7 mouse cellular contexts compared by ENCODE assay signal in the genomic region with DNA sequence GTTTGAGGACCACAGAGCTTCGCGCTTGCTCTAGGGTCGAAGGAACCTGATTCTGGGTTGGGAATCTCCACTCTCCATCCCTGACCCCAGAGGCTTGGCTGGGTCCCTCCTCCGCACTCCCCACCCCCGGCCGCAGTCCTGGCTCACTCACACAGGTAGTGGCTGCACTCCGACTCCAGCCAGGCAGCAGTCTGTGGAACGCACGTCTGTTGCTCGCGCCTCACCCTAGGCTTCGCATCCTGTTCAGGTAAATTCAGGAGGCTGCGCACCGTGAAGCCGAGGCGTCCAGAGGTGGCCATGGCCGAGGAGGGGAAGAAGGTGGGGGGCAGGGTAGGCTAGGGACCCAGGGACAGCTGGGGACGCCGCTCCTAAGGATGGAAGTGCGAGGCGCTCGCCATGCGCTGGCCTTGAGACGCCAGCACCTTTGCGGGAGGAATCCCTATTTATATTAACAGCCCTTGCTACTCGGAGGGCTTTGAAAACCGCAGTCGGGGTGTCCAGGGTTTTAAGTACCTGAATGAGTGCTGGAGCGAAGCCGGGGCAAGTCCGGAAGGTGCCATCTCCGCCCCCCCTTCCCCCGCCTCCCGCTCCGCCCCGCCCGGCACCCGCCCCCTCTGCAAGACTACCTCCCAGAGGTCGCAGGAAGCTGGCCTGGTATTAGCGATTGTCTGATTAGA. TPM values are rescaled to one million over a fixed set of nuclear protein-coding genes. Genes with fewer than 3 reads are reported as not detected.
DNase-seq lines count a peak whose midpoint lies in the region; ATAC-seq and TF ChIP-seq lines count a peak whose summit lies in the region.

Gene Nkx2-9 (minus strand): TSS at position 524 of the 677 bp plus-strand sequence.

- H3K9ac ChIP-seq in lung, embryonic 15.5 days, result no peak within 1 kb of the TSS
- H3K9ac ChIP-seq in forebrain, embryonic 14.5 days (ENCODE audit: low read length), result 0 out of 2 replicates have a peak within 1 kb of the TSS, but pooled peaks have one; percentile 21
- no peak within 1 kb of the TSS for H3K9ac ChIP-seq in liver, embryonic 12.5 days
- H3K9ac ChIP-seq in stomach, postnatal 0 days (ENCODE audit: low read length), result no peak within 1 kb of the TSS

- no peak within 1 kb of the TSS for H3K27ac ChIP-seq in lung, embryonic 15.5 days
- no peak within 1 kb of the TSS for H3K27ac ChIP-seq in forebrain, embryonic 14.5 days (ENCODE audit: low read depth, low read length)
- H3K27ac ChIP-seq in liver, embryonic 12.5 days, result no peak within 1 kb of the TSS
- no peak within 1 kb of the TSS for H3K27ac ChIP-seq in stomach, postnatal 0 days (replicated peaks)
- H3K27ac ChIP-seq in cerebellum, adult 2 months (ENCODE audit: insufficient read depth, low read length), result no peak within 1 kb of the TSS

- peaks cover 24% of the 10 kb centered on the region; the same call in 1 of the 2 replicates for H3K4me1 ChIP-seq in lung, embryonic 15.5 days
- H3K4me1 ChIP-seq in forebrain, embryonic 14.5 days (ENCODE audit: control insufficient read depth, insufficient read depth, low read length), result peaks cover 3% of the 10 kb centered on the region; the same call in 1 of the 2 replicates
- H3K4me1 ChIP-seq in liver, embryonic 12.5 days, result peaks cover 6% of the 10 kb centered on the region; the same call in 1 of the 2 replicates
- H3K4me1 ChIP-seq in stomach, postnatal 0 days (replicated peaks; ENCODE audit: control insufficient read depth, insufficient read depth), result no peaks in the 10 kb centered on the region
- H3K4me1 ChIP-seq in cerebellum, adult 2 months (ENCODE audit: control insufficient read depth, insufficient read depth, low read length), result no peaks in the 10 kb centered on the region; the same call in 1 of the 2 replicates

- no peak for DNase-seq in lung, postnatal 14 days
- DNase-seq in forebrain, embryonic 14.5 days (ENCODE audit: low spot score), result no peak
- DNase-seq in stomach, postnatal 0 days (ENCODE audit: low spot score), result no peak
- DNase-seq in frontal cortex, postnatal 36 days (ENCODE audit: low spot score in 2 of 2), result no peak
- DNase-seq in cerebellum, adult 2 months, result no peak

- under 1% methylated on average over 40 of the region's 40 CpGs for WGBS in lung, embryonic 15.5 days
- WGBS in forebrain, embryonic 14.5 days, result 2% methylated on average over 39 of the region's 40 CpGs
- WGBS in liver, embryonic 12.5 days (ENCODE audit: insufficient replicate concordance), result 3% methylated on average over 40 of the region's 40 CpGs
- WGBS in stomach, postnatal 0 days, result under 1% methylated on average over 37 of the region's 40 CpGs
- WGBS in cerebellum, adult 2 months, result 3% methylated on average over 40 of the region's 40 CpGs

- ATAC-seq in lung, embryonic 15.5 days (ENCODE audit: borderline replicate concordance, extremely low read depth, low FRiP score, low TSS enrichment), result no peak
- ATAC-seq in forebrain, embryonic 14.5 days, result 0 out of 2 replicates have a peak, but pooled peaks have one; percentile 29
- ATAC-seq in liver, embryonic 12.5 days, result no peak
- ATAC-seq in stomach, postnatal 0 days (ENCODE audit: low FRiP score, low TSS enrichment), result no peak

- H3K4me2 ChIP-seq in lung, embryonic 15.5 days, result peak within 1 kb of the TSS; percentile 58
- peak within 1 kb of the TSS; percentile 48 for H3K4me2 ChIP-seq in forebrain, embryonic 14.5 days (ENCODE audit: low read length)
- H3K4me2 ChIP-seq in liver, embryonic 12.5 days, result peak within 1 kb of the TSS; percentile 39
- peak within 1 kb of the TSS; percentile 41 for H3K4me2 ChIP-seq in stomach, postnatal 0 days (replicated peaks; ENCODE audit: low read depth)

- H3K9me3 ChIP-seq in lung, embryonic 15.5 days, result no peaks in the 10 kb centered on the region
- H3K9me3 ChIP-seq in forebrain, embryonic 14.5 days (replicated peaks; ENCODE audit: control insufficient read depth, low read length), result no peaks in the 10 kb centered on the region
- no peaks in the 10 kb centered on the region for H3K9me3 ChIP-seq in liver, embryonic 12.5 days (replicated peaks)
- H3K9me3 ChIP-seq in stomach, postnatal 0 days (ENCODE audit: control insufficient read depth, low read length), result no peaks in the 10 kb centered on the region

- no peaks in the 10 kb centered on the region for H3K36me3 ChIP-seq in lung, embryonic 15.5 days
- no peaks in the 10 kb centered on the region for H3K36me3 ChIP-seq in forebrain, embryonic 14.5 days (ENCODE audit: control insufficient read depth, insufficient read depth, low read length)
- no peaks in the 10 kb centered on the region for H3K36me3 ChIP-seq in liver, embryonic 12.5 days
- H3K36me3 ChIP-seq in stomach, postnatal 0 days (ENCODE audit: control insufficient read depth, insufficient read depth, low read length), result no peaks in the 10 kb centered on the region

- H3K4me3 ChIP-seq in lung, embryonic 15.5 days, result peak within 1 kb of the TSS; percentile 28
- H3K4me3 ChIP-seq in forebrain, embryonic 14.5 days (ENCODE audit: low read depth, low read length), result peak within 1 kb of the TSS; percentile 22
- no peak within 1 kb of the TSS; the same call in 1 of the 2 replicates for H3K4me3 ChIP-seq in liver, embryonic 12.5 days
- H3K4me3 ChIP-seq in stomach, postnatal 0 days (ENCODE audit: low read depth, low read length), result peak within 1 kb of the TSS; percentile 29
- H3K4me3 ChIP-seq in cerebellum, adult 2 months (replicated peaks; ENCODE audit: insufficient read depth, low read depth, low read length), result no peak within 1 kb of the TSS

- H3K27me3 ChIP-seq in lung, embryonic 15.5 days, result peaks cover 91% of the 10 kb centered on the region
- H3K27me3 ChIP-seq in forebrain, embryonic 14.5 days (replicated peaks; ENCODE audit: control insufficient read depth, insufficient read depth, low read length), result peaks cover 92% of the 10 kb centered on the region
- H3K27me3 ChIP-seq in liver, embryonic 12.5 days (replicated peaks), result peaks cover 90% of the 10 kb centered on the region
- H3K27me3 ChIP-seq in stomach, postnatal 0 days (ENCODE audit: control insufficient read depth, insufficient read depth, low read length), result peaks cover 14% of the 10 kb centered on the region; the same call in 1 of the 2 replicates
- H3K27me3 ChIP-seq in cerebellum, adult 2 months (ENCODE audit: control insufficient read depth, insufficient read depth, low read length), result peaks cover 6% of the 10 kb centered on the region; the same call in 1 of the 2 replicates

- no peak for TF ChIP-seq POLR2A in cerebellum, adult 2 months (IDR thresholded peaks at IDR 0.05; ENCODE audit: borderline replicate concordance, insufficient read depth, low read length)

- no peak for TF ChIP-seq CTCF in stomach, postnatal 0 days (IDR thresholded peaks at IDR 0.05; ENCODE audit: low read depth)
- TF ChIP-seq CTCF in cerebellum, adult 2 months (IDR thresholded peaks at IDR 0.05; ENCODE audit: borderline replicate concordance, insufficient read depth, low read depth, low read length), result no peak

- TF ChIP-seq EP300 in stomach, postnatal 0 days (optimal IDR thresholded peaks at IDR 0.05), result no peak

RNA-seq across cellular contexts. Expression of gene Nkx2-9, which starts in this region (rescaled TPM):
- polyA plus RNA-seq in lung, embryonic 15.5 days (2015; fragmentation: Nextera tagmentation; extraction: Ambion mirVana), result not detected in 2 replicates
- polyA plus RNA-seq in forebrain, embryonic 14.5 days (2014; fragmentation: Nextera tagmentation; extraction: Ambion mirVana), result not detected in 2 replicates
- not detected in 2 replicates for polyA plus RNA-seq in liver, embryonic 12.5 days (2016; fragmentation: Nextera tagmentation; extraction: Ambion mirVana)
- not detected in 2 replicates for polyA plus RNA-seq in stomach, postnatal 0 days (2015; fragmentation: Nextera tagmentation; extraction: Ambion mirVana)
- 3.9 and 4.9 TPM in 2 replicates for polyA plus RNA-seq in cerebellum, adult 2 months (2012; rRNA removed)

Comparison
In these comparisons a context has a peak if more than half of its experiments do, and no peak if none do; other contexts are left out.
1. Peak in ATAC-seq, H3K4me3 ChIP-seq, H3K9ac ChIP-seq and H3K4me2 ChIP-seq in forebrain, embryonic 14.5 days; RNA of the gene not detected or under 1 TPM.
2. H3K4me3 ChIP-seq: peak in lung, embryonic 15.5 days (single experiment) and stomach, postnatal 0 days (single experiment); none in liver, embryonic 12.5 days (single experiment) and cerebellum, adult 2 months (single experiment).
3. Peak in every context shown above with its lines, with median percentiles within 50 percentile points of each other: H3K4me2 ChIP-seq.